ENCODE assay signal across 22 mouse cellular contexts in the genomic region with DNA sequence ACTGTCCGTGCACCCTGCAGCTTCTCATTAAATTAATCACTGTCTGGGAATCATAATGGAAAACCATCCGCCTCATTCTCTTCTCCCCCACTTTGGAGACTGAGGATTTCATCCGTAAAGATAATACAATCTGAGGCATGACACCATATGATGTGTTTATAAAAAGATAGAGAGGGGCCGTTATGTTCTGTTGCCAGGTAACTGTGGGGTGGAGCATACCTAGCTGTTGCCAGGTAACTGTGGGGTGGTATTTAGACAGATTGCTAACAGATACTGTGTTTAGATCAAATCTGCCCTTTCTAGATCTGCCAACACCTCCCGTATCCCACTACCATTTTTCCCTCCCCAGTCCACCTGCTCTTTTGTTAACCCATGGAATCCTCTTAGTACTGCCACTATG. TPM values are rescaled to one million over a fixed set of nuclear protein-coding genes. Genes with fewer than 3 reads are reported as not detected.
DNase-seq lines count a peak whose midpoint lies in the region; ATAC-seq and TF ChIP-seq lines count a peak whose summit lies in the region.
"Had no signal": no experiment of that assay in that cellular context is flagged by ENCODE, and none has a peak within 500 bp of the region (broad histone marks: within the 10 kb centered on the region; RNA-seq: fewer than 3 reads in every experiment).

No protein-coding gene starts in this region.

- WGBS in forebrain, embryonic 13.5 days, result 45% methylated on average over 5 of the region's 5 CpGs
- 71% methylated on average over 5 of the region's 5 CpGs for WGBS in forebrain, embryonic 12.5 days

- no peak for DNase-seq in layer of hippocampus, adult 2 months (ENCODE audit: low spot score in 2 of 2)
- DNase-seq in layer of hippocampus, postnatal 25 days (ENCODE audit: extremely low spot score in 1 of 2, low spot score in 1 of 2), result no peak
- DNase-seq in brain, embryonic 14.5 days (ENCODE audit: low read depth), result peak; percentile 46
- DNase-seq in cerebellum, postnatal 14 days, result peak; percentile 26 to 69
- no peak for DNase-seq in MN1 (ENCODE audit: low spot score)
- DNase-seq: adrenal gland, postnatal 36 days; gastrocnemius, adult 2 months; heart, postnatal 36 days; kidney, adult 11 months; kidney, postnatal 36 days; right cerebral cortex, postnatal 25 days; spleen, adult 18-20 months had no signal

- H3K9me3 ChIP-seq in forebrain, embryonic 13.5 days (replicated peaks), result no peaks in the 10 kb centered on the region
- H3K9me3 ChIP-seq in forebrain, embryonic 12.5 days, result no peaks in the 10 kb centered on the region
- H3K9me3 ChIP-seq: heart, embryonic 15.5 days; kidney, embryonic 15.5 days; midbrain, embryonic 12.5 days had no signal

- H3K4me3 ChIP-seq in forebrain, embryonic 13.5 days, result no peak overlapping the region
- no peak overlapping the region for H3K4me3 ChIP-seq in forebrain, embryonic 12.5 days (replicated peaks)
- no peak overlapping the region for H3K4me3 ChIP-seq in layer of hippocampus, adult 2 months
- H3K4me3 ChIP-seq: gastrocnemius, adult 2 months; heart, embryonic 15.5 days; kidney, embryonic 15.5 days; midbrain, embryonic 12.5 days had no signal

- 0 out of 2 replicates have a peak overlapping the region, but pooled peaks have one; percentile 31 for H3K27ac ChIP-seq in forebrain, embryonic 13.5 days
- H3K27ac ChIP-seq in forebrain, embryonic 12.5 days, result no peak overlapping the region
- peak overlapping the region; percentile 82 for H3K27ac ChIP-seq in layer of hippocampus, adult 2 months
- H3K27ac ChIP-seq: gastrocnemius, adult 2 months; heart, embryonic 15.5 days; kidney, embryonic 15.5 days; midbrain, embryonic 12.5 days had no signal

- H3K4me1 ChIP-seq in forebrain, embryonic 13.5 days, result no peaks in the 10 kb centered on the region
- 0 out of 2 replicates have a peak, but pooled peaks cover 4% of the 10 kb centered on the region for H3K4me1 ChIP-seq in forebrain, embryonic 12.5 days
- H3K4me1 ChIP-seq: heart, embryonic 15.5 days; kidney, embryonic 15.5 days had no signal

- H3K4me2 ChIP-seq in forebrain, embryonic 13.5 days, result no peak overlapping the region
- no peak overlapping the region for H3K4me2 ChIP-seq in forebrain, embryonic 12.5 days
- H3K4me2 ChIP-seq: heart, embryonic 15.5 days; kidney, embryonic 15.5 days; midbrain, embryonic 12.5 days had no signal

- peaks cover 12% of the 10 kb centered on the region for H3K36me3 ChIP-seq in forebrain, embryonic 13.5 days (ENCODE audit: poor library complexity, severe bottlenecking)
- H3K36me3 ChIP-seq in forebrain, embryonic 12.5 days (replicated peaks), result peaks cover 5% of the 10 kb centered on the region; the same call in 1 of the 2 replicates
- H3K36me3 ChIP-seq: heart, embryonic 15.5 days had no signal

- H3K9ac ChIP-seq in forebrain, embryonic 13.5 days, result no peak overlapping the region
- no peak overlapping the region for H3K9ac ChIP-seq in forebrain, embryonic 12.5 days
- H3K9ac ChIP-seq: heart, embryonic 15.5 days; kidney, embryonic 15.5 days; midbrain, embryonic 12.5 days had no signal

- 0 out of 2 replicates have a peak, but pooled peaks have one; percentile 27 for ATAC-seq in forebrain, embryonic 13.5 days
- no peak for ATAC-seq in forebrain, embryonic 12.5 days (ENCODE audit: low FRiP score)
- no peak for ATAC-seq in erythroblast, adult 5-6 weeks (replicated peaks; ENCODE audit: low FRiP score, poor library complexity, severe bottlenecking)
- ATAC-seq: Patski had no signal

- H3K27me3 ChIP-seq in forebrain, embryonic 13.5 days, result no peaks in the 10 kb centered on the region
- no peaks in the 10 kb centered on the region for H3K27me3 ChIP-seq in forebrain, embryonic 12.5 days
- H3K27me3 ChIP-seq: heart, embryonic 15.5 days; kidney, embryonic 15.5 days; Patski had no signal

- no peak for TF ChIP-seq CTCF in layer of hippocampus, adult 2 months (conservative IDR thresholded peaks at IDR 0.05)
- TF ChIP-seq CTCF in brain, embryonic 14.5 days (IDR thresholded peaks at IDR 0.05; ENCODE audit: borderline replicate concordance, extremely low read depth, insufficient read depth, insufficient read length), result no peak

- no peak for TF ChIP-seq POLR2A in brain, embryonic 14.5 days (IDR thresholded peaks at IDR 0.05; ENCODE audit: borderline replicate concordance, extremely low read depth, insufficient read depth, insufficient read length, poor library complexity, severe bottlenecking)

RNA-seq across cellular contexts. Expression of a gene that starts 11.5 kb away (rescaled TPM):
- polyA plus RNA-seq in forebrain, embryonic 13.5 days (2015; fragmentation: Nextera tagmentation; extraction: Ambion mirVana), result 26.1 and 26.7 TPM in 2 replicates
- polyA plus RNA-seq in forebrain, embryonic 12.5 days (2016; fragmentation: Nextera tagmentation; extraction: Ambion mirVana), result 25.3 and 25.4 TPM in 2 replicates
- total RNA-seq in layer of hippocampus, adult 2 months (2021), result 10 to 100 TPM; 34.0 to 34.1 TPM
- total RNA-seq in layer of hippocampus, postnatal 25 days (2021), result 10 to 100 TPM; 27.2 to 32.2 TPM
- polyA plus RNA-seq in brain, embryonic 14.5 days (2012; rRNA removed), result 50.5 and 50.8 TPM in 2 replicates
- 3.3 and 4.8 TPM in 2 replicates for total RNA-seq in erythroblast, adult 5-6 weeks (2015; ENCODE audit: low replicate concordance)
- total RNA-seq in erythroblast, adult 5-6 weeks (2017; ENCODE audit: low replicate concordance), result 2.8 and 6.0 TPM in 2 replicates

RNA-seq across cellular contexts. Expression of a gene that starts 18.2 kb away (rescaled TPM):
- 4.1 and 6.1 TPM in 2 replicates for polyA plus RNA-seq in forebrain, embryonic 13.5 days (2015; fragmentation: Nextera tagmentation; extraction: Ambion mirVana)
- 5.1 and 6.1 TPM in 2 replicates for polyA plus RNA-seq in forebrain, embryonic 12.5 days (2016; fragmentation: Nextera tagmentation; extraction: Ambion mirVana)
- under 1 TPM in 1 of 2 experiments, not detected in 1; 0.93 TPM for total RNA-seq in layer of hippocampus, adult 2 months (2021)
- total RNA-seq in layer of hippocampus, postnatal 25 days (2021), result 1 to 10 TPM in 1 of 2 experiments, not detected in 1; 1.2 TPM
- not detected in 2 replicates for polyA plus RNA-seq in brain, embryonic 14.5 days (2012; rRNA removed)
- 0.63 TPM in 1 of 2 replicates, not detected in the other for total RNA-seq in erythroblast, adult 5-6 weeks (2015; ENCODE audit: low replicate concordance)
- 0.28 TPM in 1 of 2 replicates, not detected in the other for total RNA-seq in erythroblast, adult 5-6 weeks (2017; ENCODE audit: low replicate concordance)
- total RNA-seq: layer of hippocampus, postnatal 10 days had no signal
- polyA plus RNA-seq: gonadal fat pad, adult 2 months; liver, adult 2 months had no signal

Comparison
In these comparisons a context has a peak if more than half of its experiments do, and no peak if none do; other contexts are left out.
1. DNase-seq: peak in brain, embryonic 14.5 days (single experiment) and cerebellum, postnatal 14 days (2 of 2); none in layer of hippocampus, adult 2 months (0 of 2), layer of hippocampus, postnatal 25 days (0 of 2) and MN1 (single experiment).
2. RNA of a gene that starts 11.5 kb away (total RNA-seq): 34.0 to 34.1 TPM in layer of hippocampus, adult 2 months and 27.2 to 32.2 TPM in layer of hippocampus, postnatal 25 days; 2.8 to 6.0 TPM in erythroblast, adult 5-6 weeks; every median in the first group is over 4 times any median in the second.